Mouse (Mus musculus) megakaryocyte-erythroid progenitor cell, adult 5-6 weeks (primary cell): ENCODE results near the gene Epb41l3. TPM values are rescaled to one million over a fixed set of nuclear protein-coding genes. Genes with fewer than 3 reads are reported as not detected.

Source experiments
- ATAC-seq: replicated peaks from 2 replicates; pipeline ENCODE4 v1.8.0; 2016; ENCODE audit warnings: mild to moderate bottlenecking, inconsistent platforms; ENCODE audit not compliant: severe bottlenecking, poor library complexity, low FRiP score, low TSS enrichment
- total RNA-seq, 2 experiments: library from RNA; stranded (forward) in 1 of 2; stranded (reverse) in 1 of 2; fragments of 200-1000, 215-1000 nt in 1 of 2; fragments of >200 nt in 1 of 2; fragmentation: Nextera tagmentation in 1 of 2; gene quantifications; 2 replicates each; pipeline ENCODE4 v1.2.3; 2014 to 2017

The Epb41l3 gene
- total RNA-seq, 2 experiments from 2014 or later, result 0.28 TPM; not detected in 1

GRCm38 (mm10) chr17:69225996-69226395 lies 150.5 kb downstream of the Epb41l3 start:
- no peak for ATAC-seq

- ATAC-seq, result no peak
Observed at GRCm38 (mm10) chr17:69227426-69228014, 152.0 kb downstream of the Epb41l3 start.

- no peak for ATAC-seq
Observed at GRCm38 (mm10) chr17:69229451-69229850, 154.0 kb downstream of the Epb41l3 start.

GRCm38 (mm10) chr17:69230131-69230621 lies 154.7 kb downstream of the Epb41l3 start:
- ATAC-seq, result no peak

GRCm38 (mm10) chr17:69231360-69231759 lies 155.9 kb downstream of the Epb41l3 start:
- no peak for ATAC-seq

GRCm38 (mm10) chr17:69237172-69237571 lies 161.7 kb downstream of the Epb41l3 start:
- ATAC-seq, result no peak

- no peak for ATAC-seq
Observed at GRCm38 (mm10) chr17:69238810-69239373, 163.4 kb downstream of the Epb41l3 start.

- no peak for ATAC-seq
Observed at GRCm38 (mm10) chr17:69239423-69239822, 163.9 kb downstream of the Epb41l3 start.

GRCm38 (mm10) chr17:69255834-69256233 lies 180.4 kb downstream of the Epb41l3 start:
- no peak for ATAC-seq

GRCm38 (mm10) chr17:69256441-69256840 lies 181.0 kb downstream of the Epb41l3 start:
- ATAC-seq, result no peak

- ATAC-seq, result no peak
Observed at GRCm38 (mm10) chr17:69263810-69264565, 188.5 kb downstream of the Epb41l3 start.

- ATAC-seq, result peak; percentile 86
Observed at GRCm38 (mm10) chr17:69265171-69265570, 189.7 kb downstream of the Epb41l3 start.

GRCm38 (mm10) chr17:69265759-69266463 lies 190.4 kb downstream of the Epb41l3 start:
- ATAC-seq, result no peak

- no peak for ATAC-seq
Observed at GRCm38 (mm10) chr17:69266936-69267335, 191.5 kb downstream of the Epb41l3 start.

- no peak for ATAC-seq
Observed at GRCm38 (mm10) chr17:69267526-69267925, 192.0 kb downstream of the Epb41l3 start.

- ATAC-seq, result no peak
Observed at GRCm38 (mm10) chr17:69277362-69277761, 201.9 kb downstream of the Epb41l3 start.

- no peak for ATAC-seq
Observed at GRCm38 (mm10) chr17:69284511-69284910, 209.0 kb downstream of the Epb41l3 start.

- ATAC-seq, result no peak
Observed at GRCm38 (mm10) chr17:69288130-69288529, 212.6 kb downstream of the Epb41l3 start.

- no peak for ATAC-seq
Observed at GRCm38 (mm10) chr17:69290272-69290671, 214.8 kb downstream of the Epb41l3 start.

- ATAC-seq, result no peak
Observed at GRCm38 (mm10) chr17:69301552-69301951, 226.1 kb downstream of the Epb41l3 start.
